Mouse (Mus musculus) duodenum, adult 2 months (tissue): ENCODE data around the gene Vmn1r203. TPM values are rescaled to one million over a fixed set of nuclear protein-coding genes. Genes with fewer than 3 reads are reported as not detected.

ENCODE experiments used
- polyA plus RNA-seq: library from polyadenylated mRNA; depleted of rRNA; stranded (reverse); fragments of >200 nt; gene quantifications from 2 replicates; pipeline ENCODE4 v1.2.3, GENCODE M21; 2012; ENCODE audit warnings: low replicate concordance; rRNA removed

Gene Vmn1r203
- not detected in 2 replicates for polyA plus RNA-seq

DNA sequence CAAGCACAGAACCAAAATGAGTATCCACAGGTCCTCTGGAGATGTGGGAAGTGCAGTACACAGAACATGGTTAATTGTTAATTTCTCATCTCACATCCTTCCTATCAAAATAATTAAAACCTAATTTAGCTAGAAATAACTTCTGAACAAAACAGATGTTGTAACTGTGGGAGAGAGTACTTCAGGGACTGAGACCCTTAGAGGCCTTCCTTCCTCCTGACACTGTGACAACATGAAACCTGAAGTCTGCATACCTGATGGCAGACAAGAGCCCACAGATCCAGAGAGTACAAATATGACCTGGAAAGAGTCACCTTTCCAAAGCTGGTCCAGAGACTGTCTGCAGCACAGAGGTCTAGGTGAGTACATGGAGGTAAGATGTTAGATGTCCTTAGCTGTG is at the start of gene Vmn1r203:
Vmn1r203 (plus strand) TSS at position 301 of the 400 bp plus-strand sequence.

DNA sequence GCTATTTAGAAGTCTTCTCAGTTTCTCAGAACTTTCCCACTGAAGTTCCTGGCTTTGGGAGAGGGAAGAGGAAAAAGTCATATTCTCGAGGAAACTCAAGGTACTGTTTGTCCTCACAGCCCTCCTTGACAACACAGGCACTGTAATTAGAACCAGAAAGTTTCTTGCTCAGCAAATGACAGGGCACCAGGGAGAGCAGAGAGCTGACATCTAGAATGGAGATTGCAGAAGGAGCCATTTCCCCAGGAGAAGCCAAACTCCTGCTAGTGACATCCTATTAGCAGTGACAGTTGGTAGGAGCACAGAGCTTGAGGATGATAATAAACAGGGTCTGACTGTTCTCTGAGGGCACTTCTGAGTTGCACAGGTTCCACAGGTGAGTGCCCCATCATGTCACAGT is 46.3 kb upstream of the Vmn1r203 start, which contains the start of gene Vmn1r201:
Vmn1r201 (plus strand) TSS at position 301 of the 400 bp plus-strand sequence.

DNA sequence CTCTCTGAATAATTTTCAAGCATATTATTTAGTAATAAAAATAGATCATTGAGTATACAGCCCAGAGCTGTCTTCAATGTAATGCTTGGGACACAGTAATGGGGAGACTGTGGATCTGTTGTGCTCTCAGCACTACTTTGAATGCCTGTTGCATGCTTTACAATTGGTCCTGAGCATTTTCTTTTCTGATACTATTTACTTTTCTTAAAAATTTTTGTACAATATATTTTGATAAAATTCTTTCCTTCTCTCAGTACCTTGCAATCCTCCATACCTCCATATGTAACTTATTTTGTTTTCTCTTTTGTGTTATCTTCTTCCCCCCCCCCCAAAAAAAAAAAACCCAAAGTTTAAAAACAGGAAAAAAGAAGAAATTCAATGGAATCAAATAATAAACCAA is 12.6 kb upstream of the Vmn1r203 start, which contains the start of gene Vmn1r202:
Vmn1r202 (minus strand) TSS at position 101 of the 400 bp plus-strand sequence.

DNA sequence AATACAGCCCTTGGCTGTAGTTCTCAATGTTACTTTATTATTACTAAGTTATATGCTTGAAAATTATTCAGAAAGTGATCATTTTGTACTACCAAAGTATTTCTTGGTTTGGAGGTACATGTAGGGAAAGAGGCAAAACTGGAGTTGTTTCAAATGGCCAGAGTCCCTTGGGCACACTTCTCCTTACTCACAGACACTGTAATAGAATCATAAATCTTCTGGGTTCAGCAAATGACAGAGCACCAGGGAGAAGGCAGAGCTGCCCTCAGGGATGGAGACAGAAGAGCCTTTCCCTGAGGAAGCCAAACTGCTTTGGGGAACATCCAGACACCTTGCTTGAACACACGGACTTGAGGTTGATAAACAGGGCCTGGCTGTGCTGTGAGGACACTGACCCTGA is 35.0 kb downstream of the Vmn1r203 start, which contains the start of gene Vmn1r204:
Vmn1r204 (plus strand) TSS at position 301 of the 400 bp plus-strand sequence.

Other genes with a start within 250 kb of the Vmn1r203 start
- gene Vmn1r195, start 247.6 kb upstream of the Vmn1r203 start, polyA plus RNA-seq: not detected in 2 replicates
- not detected in 2 replicates for gene Vmn1r196, start 228.2 kb upstream of the Vmn1r203 start, polyA plus RNA-seq
- not detected in 2 replicates for gene Vmn1r197, start 193.5 kb upstream of the Vmn1r203 start, polyA plus RNA-seq
- gene Vmn1r198, start 167.8 kb upstream of the Vmn1r203 start, polyA plus RNA-seq: not detected in 2 replicates
- not detected in 2 replicates for gene Vmn1r199, start 138.3 kb upstream of the Vmn1r203 start, polyA plus RNA-seq
- gene Vmn1r200, start 127.7 kb upstream of the Vmn1r203 start, polyA plus RNA-seq: not detected in 2 replicates
- gene Vmn1r201, start 46.2 kb upstream of the Vmn1r203 start, polyA plus RNA-seq: not detected in 2 replicates
- not detected in 2 replicates for gene Vmn1r202, start 12.7 kb upstream of the Vmn1r203 start, polyA plus RNA-seq
- not detected in 2 replicates for gene Vmn1r204, start 35.1 kb downstream of the Vmn1r203 start, polyA plus RNA-seq
- not detected in 2 replicates for gene Vmn1r205, start 74.9 kb downstream of the Vmn1r203 start, polyA plus RNA-seq
- not detected in 2 replicates for gene Vmn1r206, start 106.1 kb downstream of the Vmn1r203 start, polyA plus RNA-seq
- not detected in 2 replicates for gene Vmn1r207-ps, start 211.5 kb downstream of the Vmn1r203 start, polyA plus RNA-seq